8 mouse cellular contexts compared by ENCODE assay signal in the genomic region with DNA sequence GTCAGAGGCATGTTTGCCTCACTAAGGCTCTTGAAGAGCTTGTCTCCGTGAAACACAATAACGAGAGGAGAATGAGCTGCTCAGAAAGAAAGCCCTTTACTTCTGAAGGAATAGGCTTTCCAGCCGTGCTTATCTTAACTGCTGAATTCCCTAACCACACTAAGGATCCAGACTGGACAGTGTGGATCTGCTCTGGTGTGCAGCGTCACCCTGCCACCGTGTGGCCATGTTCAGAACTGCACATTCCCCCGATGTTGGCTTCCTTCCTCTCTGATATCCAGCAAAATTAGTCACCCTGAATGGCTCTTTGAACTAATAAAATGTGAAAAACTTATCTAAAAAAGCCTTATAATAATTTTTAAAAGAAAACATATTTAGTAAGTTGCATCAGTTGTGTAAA. TPM values are rescaled to one million over a fixed set of nuclear protein-coding genes. Genes with fewer than 3 reads are reported as not detected.
DNase-seq lines count a peak whose midpoint lies in the region; ATAC-seq lines count a peak whose summit lies in the region.

No protein-coding gene starts in this region.

- no peak overlapping the region for H3K27ac ChIP-seq in intestine, embryonic 14.5 days (ENCODE audit: low read depth)
- H3K27ac ChIP-seq in midbrain, embryonic 10.5 days (replicated peaks): no peak overlapping the region

- H3K27me3 ChIP-seq in intestine, embryonic 14.5 days (replicated peaks; ENCODE audit: control insufficient read depth, insufficient read depth, low read length): no peaks in the 10 kb centered on the region
- no peaks in the 10 kb centered on the region for H3K27me3 ChIP-seq in midbrain, embryonic 10.5 days (ENCODE audit: low read depth, poor library complexity, severe bottlenecking)

- no peak overlapping the region for H3K9ac ChIP-seq in intestine, embryonic 14.5 days (ENCODE audit: low read length)

- peak; percentile 86 for ATAC-seq in intestine, embryonic 14.5 days (replicated peaks; ENCODE audit: low FRiP score, low TSS enrichment, low read depth)

- H3K36me3 ChIP-seq in intestine, embryonic 14.5 days (ENCODE audit: control insufficient read depth, insufficient read depth, low read length): no peaks in the 10 kb centered on the region
- H3K36me3 ChIP-seq in midbrain, embryonic 10.5 days: no peaks in the 10 kb centered on the region

- peak; percentile 35 for DNase-seq in 3134 (ENCODE audit: extremely low read depth, insufficient read length, low spot score)
- DNase-seq in adrenal gland, postnatal 10 days: peak; percentile 93
- peak; percentile 80 for DNase-seq in embryo, embryonic 9.5 days (ENCODE audit: extremely low spot score)
- DNase-seq in gastrocnemius, postnatal 4 days (ENCODE audit: low spot score in 2 of 2): peak; percentile 55 to 75
- peak; percentile 92 for DNase-seq in intestine, embryonic 14.5 days (ENCODE audit: low spot score)
- DNase-seq in left cerebral cortex, adult 8-10 months (ENCODE audit: low spot score in 2 of 2): peak; percentile 55 to 94
- DNase-seq in midbrain, embryonic 10.5 days (ENCODE audit: low spot score): peak; percentile 78
- peak; percentile 37 for DNase-seq in skeletal muscle tissue, adult 2 months (ENCODE audit: low read depth, low spot score)

- under 1% methylated on average over 6 of the region's 6 CpGs for WGBS in intestine, embryonic 14.5 days
- WGBS in midbrain, embryonic 10.5 days: 2% methylated on average over 6 of the region's 6 CpGs

- no peaks in the 10 kb centered on the region for H3K9me3 ChIP-seq in intestine, embryonic 14.5 days (ENCODE audit: control insufficient read depth, low read length)
- no peaks in the 10 kb centered on the region for H3K9me3 ChIP-seq in midbrain, embryonic 10.5 days (replicated peaks)

- H3K4me3 ChIP-seq in intestine, embryonic 14.5 days (ENCODE audit: low read depth, low read length): no peak overlapping the region
- H3K4me3 ChIP-seq in midbrain, embryonic 10.5 days: no peak overlapping the region

- H3K4me2 ChIP-seq in intestine, embryonic 14.5 days (ENCODE audit: low read length): peak overlapping the region; percentile 20; the same call in 1 of the 2 replicates

- 0 out of 2 replicates have a peak, but pooled peaks cover 2% of the 10 kb centered on the region for H3K4me1 ChIP-seq in intestine, embryonic 14.5 days (replicated peaks; ENCODE audit: control insufficient read depth, insufficient read depth, low read length)
- 0 out of 2 replicates have a peak, but pooled peaks cover 5% of the 10 kb centered on the region for H3K4me1 ChIP-seq in midbrain, embryonic 10.5 days

RNA-seq across cellular contexts. Expression of gene Syt16, which starts 16.3 kb away (rescaled TPM):
- total RNA-seq in adrenal gland, postnatal 10 days (2021): 1 to 10 TPM in 1 of 2 experiments, under 1 TPM in 1; 0.93 to 1.7 TPM
- not detected for total RNA-seq in gastrocnemius, postnatal 4 days (2021)
- polyA plus RNA-seq in intestine, embryonic 14.5 days (2014; fragmentation: Nextera tagmentation; extraction: Ambion mirVana): 1.8 and 1.9 TPM in 2 replicates
- 10 to 100 TPM; 71.8 to 83.4 (median 74.2) TPM for total RNA-seq in left cerebral cortex, adult 8-10 months (2022)
- 1.8 and 3.6 TPM in 2 replicates for polyA plus RNA-seq in midbrain, embryonic 10.5 days (2016; fragmentation: Nextera tagmentation; extraction: Ambion mirVana)

RNA-seq across cellular contexts. Expression of gene Snapc1, which starts 49.5 kb away (rescaled TPM):
- 10 to 100 TPM; 12.4 to 13.0 TPM for total RNA-seq in adrenal gland, postnatal 10 days (2021)
- 10 to 100 TPM in 1 of 2 experiments, 1 to 10 TPM in 1; 8.8 to 10.1 TPM for total RNA-seq in gastrocnemius, postnatal 4 days (2021)
- 14.6 and 20.2 TPM in 2 replicates for polyA plus RNA-seq in intestine, embryonic 14.5 days (2014; fragmentation: Nextera tagmentation; extraction: Ambion mirVana)
- total RNA-seq in left cerebral cortex, adult 8-10 months (2022): 10 to 100 TPM; 37.6 to 46.6 (median 41.7) TPM
- 22.5 and 22.8 TPM in 2 replicates for polyA plus RNA-seq in midbrain, embryonic 10.5 days (2016; fragmentation: Nextera tagmentation; extraction: Ambion mirVana)

Comparison
In these comparisons a context has a peak if more than half of its experiments do, and no peak if none do; other contexts are left out.
1. DNase-seq: peak in every context shown above with its lines; median percentile 93 in adrenal gland, postnatal 10 days; 92 in intestine, embryonic 14.5 days; 80 in embryo, embryonic 9.5 days; 78 in midbrain, embryonic 10.5 days; 74 in left cerebral cortex, adult 8-10 months; 65 in gastrocnemius, postnatal 4 days; 37 in skeletal muscle tissue, adult 2 months; 35 in 3134.
2. RNA of gene Syt16, which starts 16.3 kb away (total RNA-seq): 71.8 to 83.4 TPM in left cerebral cortex, adult 8-10 months; 0.93 to 1.7 TPM in adrenal gland, postnatal 10 days and not detected in gastrocnemius, postnatal 4 days; every median in the first group is over 10 times any median in the second.